Mouse (Mus musculus): Measurements from ENCODE around the gene Asic4.

The Asic4 gene

GRCm38 (mm10) chr1:75463652-75464204 lies 13.5 kb downstream of the Asic4 start:
- no peak for DNase-seq (ENCODE audit: low spot score in 2 of 2)

GRCm38 (mm10) chr1:75467215-75467927 lies 17.1 kb downstream of the Asic4 start:
- peak; percentile 77 to 82 for DNase-seq (ENCODE audit: low spot score in 2 of 2)

DNA sequence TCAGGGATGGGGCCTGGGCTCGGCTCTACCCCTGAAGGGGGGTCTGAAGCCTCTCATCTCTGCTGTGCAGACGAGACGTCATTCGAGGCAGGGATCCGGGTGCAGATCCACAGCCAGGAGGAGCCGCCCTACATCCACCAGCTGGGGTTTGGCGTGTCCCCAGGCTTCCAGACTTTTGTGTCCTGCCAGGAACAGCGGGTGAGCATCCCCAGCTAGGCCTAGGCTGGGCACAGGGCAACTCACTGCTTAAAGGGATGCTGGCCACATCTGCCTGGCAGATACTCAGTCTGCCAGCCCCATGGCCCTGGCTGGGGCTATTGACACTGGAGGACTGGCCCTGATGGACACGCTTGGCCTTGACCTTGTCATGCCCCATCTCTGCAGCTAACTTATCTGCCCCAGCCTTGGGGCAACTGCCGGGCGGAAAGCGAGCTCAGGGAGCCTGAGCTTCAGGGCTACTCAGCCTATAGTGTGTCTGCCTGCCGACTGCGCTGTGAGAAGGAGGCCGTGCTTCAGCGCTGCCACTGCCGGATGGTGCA lies 19.1 kb downstream of the Asic4 start:
- DNase-seq (ENCODE audit: low spot score in 2 of 2): no peak

- DNase-seq (ENCODE audit: low spot score in 2 of 2): no peak
These were observed 26.2 kb downstream of the Asic4 start for GRCm38 (mm10) chr1:75476441-75476840.

GRCm38 (mm10) chr1:75477264-75477965 lies 27.2 kb downstream of the Asic4 start:
- DNase-seq (ENCODE audit: low spot score in 2 of 2): peak; percentile 77 to 83

GRCm38 (mm10) chr1:75477966-75478290 lies 27.7 kb downstream of the Asic4 start:
- DNase-seq (ENCODE audit: low spot score in 2 of 2): no peak

DNA sequence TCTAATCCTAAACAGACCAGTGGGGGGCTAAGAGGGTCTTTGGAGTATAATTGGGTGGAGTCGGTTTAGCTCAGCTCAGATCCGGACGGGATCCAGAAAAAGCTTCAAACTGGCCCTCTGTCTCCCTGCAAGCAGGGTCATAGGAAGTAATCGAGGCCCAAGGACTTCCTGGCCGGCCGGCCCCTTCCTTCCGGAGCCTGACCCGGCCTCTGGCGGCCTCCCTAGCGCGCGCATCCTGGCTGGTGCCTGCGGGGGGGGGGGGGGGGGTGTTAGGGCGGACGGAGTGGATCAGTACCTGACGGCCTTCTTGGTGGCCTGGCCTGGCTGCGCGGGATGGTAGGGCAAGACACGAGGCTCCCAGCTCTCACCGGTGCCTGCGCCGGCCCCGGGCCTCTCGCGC lies 28.3 kb downstream of the Asic4 start:
- no peak for DNase-seq (ENCODE audit: low spot score in 2 of 2)

- peak; percentile 96 to 97 for DNase-seq (ENCODE audit: low spot score in 2 of 2)
These were observed 28.8 kb downstream of the Asic4 start, which contains the start of the genes Chpf and Tmem198 for GRCm38 (mm10) chr1:75478916-75479634. Gene Chpf, minus strand, starts transcription at chr1:75479307. Gene Tmem198, plus strand, starts transcription at chr1:75479532.

DNA sequence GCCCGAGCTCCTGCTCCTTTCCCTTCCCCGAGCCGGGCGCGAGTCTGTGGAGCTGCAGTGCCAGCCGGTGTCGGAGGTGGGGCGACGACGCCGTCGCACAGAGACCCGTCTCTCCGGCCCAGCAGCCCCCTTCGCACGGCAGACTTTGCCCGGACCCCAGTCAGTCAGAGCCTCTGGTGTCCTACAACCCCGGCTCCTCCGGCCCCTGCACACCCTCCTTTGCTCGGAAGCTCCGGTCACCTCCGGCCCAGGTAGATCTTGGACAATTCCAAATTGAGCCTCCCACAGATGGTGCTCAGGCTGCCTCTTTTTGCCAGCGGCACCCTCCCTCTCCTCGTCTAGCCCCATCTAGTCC lies 29.4 kb downstream of the Asic4 start:
- DNase-seq (ENCODE audit: low spot score in 2 of 2): no peak

DNA sequence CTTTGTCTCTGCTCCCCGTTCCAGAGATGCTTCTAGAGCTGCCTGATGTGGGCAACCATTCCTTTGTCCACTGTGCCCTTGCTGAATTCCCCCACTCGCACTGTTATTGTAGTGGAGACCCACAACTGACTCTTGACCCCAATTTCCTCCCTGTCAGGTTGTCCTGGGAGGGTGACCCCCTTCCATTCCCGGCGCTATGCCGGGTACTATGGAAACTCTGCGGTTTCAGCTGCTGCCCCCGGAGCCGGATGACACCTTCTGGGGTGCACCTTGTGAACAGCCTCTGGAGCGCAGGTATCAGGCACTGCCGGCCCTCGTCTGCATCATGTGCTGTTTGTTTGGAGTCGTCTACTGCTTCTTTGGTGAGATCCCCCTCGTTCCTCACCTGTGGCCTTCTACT lies 29.8 kb downstream of the Asic4 start:
- DNase-seq (ENCODE audit: low spot score in 2 of 2): no peak

DNA sequence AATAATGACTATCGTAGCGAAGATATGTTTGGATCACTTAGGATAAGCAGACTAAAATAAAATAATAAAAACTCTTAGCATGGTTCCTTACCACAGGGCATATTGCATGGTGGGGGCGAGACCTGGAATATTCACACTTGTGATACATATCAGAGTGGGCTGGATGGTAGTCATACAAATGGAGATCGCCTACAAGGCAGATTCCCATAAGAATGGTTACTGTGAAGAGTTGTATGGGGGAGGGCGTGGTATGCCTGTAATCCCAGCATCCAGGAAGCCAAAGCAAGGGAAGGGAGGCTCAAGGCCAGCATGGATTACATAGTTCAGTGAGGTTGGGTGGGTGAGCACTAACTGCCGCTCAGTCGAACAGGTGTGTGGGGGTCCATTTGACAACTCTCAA lies 30.5 kb downstream of the Asic4 start:
- DNase-seq (ENCODE audit: low spot score in 2 of 2): no peak

GRCm38 (mm10) chr1:75486561-75486960 lies 36.3 kb downstream of the Asic4 start:
- no peak for DNase-seq (ENCODE audit: low spot score in 2 of 2)

DNA sequence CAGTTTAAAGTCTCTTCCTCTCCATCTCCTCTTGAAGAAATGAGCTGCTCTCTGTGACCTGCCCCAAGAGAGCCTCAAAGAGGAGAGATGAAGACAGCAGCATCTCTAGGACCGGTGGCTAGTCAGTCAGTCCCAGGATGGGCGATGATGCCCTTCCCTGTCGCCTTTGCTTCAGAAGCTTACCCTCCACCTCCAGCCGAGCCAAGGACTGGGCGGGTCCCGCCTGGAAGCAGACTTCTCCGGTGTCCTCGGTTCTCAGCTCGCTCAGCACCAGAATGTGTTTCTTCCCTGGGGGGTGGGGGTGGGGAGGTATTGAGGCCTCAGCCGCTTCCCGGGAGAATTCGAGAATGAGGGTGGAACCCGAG lies 36.8 kb downstream of the Asic4 start:
- no peak for DNase-seq (ENCODE audit: low spot score in 2 of 2)

GRCm38 (mm10) chr1:75487405-75488161 lies 37.3 kb downstream of the Asic4 start:
- peak; percentile 62 to 80 for DNase-seq (ENCODE audit: low spot score in 2 of 2)

DNA sequence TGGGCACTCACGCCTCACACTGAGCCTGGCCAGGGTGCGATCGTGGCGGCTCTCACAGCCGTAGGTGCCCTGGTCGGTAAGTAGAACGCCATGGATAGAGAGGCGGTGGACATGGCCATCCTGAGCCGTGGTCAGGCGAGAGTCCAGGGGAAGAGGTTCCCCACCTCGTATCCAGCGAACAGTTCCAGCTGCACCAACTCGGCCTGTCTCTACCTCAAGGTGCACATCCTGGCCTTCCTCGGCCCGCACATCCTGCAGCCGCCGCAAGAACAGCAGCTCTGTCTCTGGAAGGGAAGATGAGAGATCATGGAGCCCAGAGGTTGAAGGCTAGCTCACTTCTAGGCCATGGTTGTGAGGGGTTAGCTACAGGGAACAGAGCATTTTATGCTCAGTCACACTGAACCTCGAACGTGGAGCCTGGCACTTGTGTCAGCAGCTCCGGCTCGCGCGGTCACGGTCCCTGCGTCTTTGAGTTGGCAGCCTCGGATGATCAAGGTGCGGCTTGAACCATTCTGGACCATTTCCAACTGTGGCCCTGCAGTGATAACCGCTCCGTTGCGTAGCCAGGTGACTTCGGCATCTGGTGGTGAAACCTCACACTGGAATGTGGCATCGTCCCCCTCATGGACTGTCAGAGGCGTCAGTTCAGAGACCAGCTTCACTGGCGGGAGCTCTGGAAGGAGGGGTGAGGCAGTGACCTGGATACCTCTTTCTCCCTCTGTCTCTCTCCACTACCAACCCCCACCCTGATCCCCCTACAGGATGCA lies 40.7 kb downstream of the Asic4 start:
- DNase-seq (ENCODE audit: low spot score in 2 of 2): no peak

DNA sequence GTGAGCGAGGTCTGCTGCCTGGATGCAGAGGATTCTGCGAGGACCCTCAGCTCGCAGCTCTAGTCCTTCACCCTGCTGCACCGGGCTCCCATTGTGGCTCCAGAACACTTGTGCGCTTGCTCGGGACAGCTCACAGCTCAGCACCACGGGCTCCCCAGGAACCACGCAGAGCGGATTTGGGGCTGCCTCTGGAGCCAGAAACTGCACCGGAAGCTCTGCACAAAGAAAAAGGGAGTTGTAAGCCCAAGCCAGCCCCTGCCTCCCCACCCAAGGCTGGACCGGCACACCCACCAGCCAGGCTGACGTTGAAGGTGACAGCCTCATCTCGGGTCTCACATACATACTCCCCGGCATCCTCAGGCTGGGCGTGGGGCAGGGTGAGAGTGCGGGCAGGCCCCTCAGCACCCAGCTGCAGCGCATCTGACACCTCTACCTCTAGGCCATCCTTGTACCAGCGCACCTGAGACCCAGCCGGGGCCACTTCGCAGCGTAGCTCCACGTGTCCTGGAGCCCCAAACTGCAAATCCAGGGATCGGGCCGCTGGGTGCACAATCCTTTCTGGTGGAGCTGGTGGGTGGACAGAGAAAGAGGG lies 42.4 kb downstream of the Asic4 start:
- DNase-seq (ENCODE audit: low spot score in 2 of 2): no peak

- DNase-seq (ENCODE audit: low spot score in 2 of 2): no peak
These were observed 44.8 kb downstream of the Asic4 start for GRCm38 (mm10) chr1:75494878-75495548.

DNA sequence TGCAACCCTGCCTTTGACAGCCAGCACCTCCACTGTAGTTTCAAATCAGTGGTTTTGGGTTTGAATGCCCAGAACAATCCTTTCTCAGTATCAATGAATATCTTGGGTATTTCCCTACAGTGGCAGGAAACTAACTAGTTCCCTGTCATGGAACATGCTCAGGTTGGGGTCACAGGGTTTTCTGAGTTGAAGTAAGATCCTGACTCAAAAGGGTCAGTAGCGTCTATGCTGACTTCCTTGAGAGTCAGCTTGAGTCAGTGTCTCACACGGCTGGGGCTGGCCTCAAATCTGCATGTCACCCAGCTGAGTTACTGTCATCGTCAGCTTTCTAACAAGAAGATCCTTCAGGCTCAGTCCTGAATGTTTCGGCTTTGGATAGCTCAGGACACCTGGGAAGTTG lies 48.7 kb downstream of the Asic4 start:
- no peak for DNase-seq (ENCODE audit: low spot score in 2 of 2)

DNA sequence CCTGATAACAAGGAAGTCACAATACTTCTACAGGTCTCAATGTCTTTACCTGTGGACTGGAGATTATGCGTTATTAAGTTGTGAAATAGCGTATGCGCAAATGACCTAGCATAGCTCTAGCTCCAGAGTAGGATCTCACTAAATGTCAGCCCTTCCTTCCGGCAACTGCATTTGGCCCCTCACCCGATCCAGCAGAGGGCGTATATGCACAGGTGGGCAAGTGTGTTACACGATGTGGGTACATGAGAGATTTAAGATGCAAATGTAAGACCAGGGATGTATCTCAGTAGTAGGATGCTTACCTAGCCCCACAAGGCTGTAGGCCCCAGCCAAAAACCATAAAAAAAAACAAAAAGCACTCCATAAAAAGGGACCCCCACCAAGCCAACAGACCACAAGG lies 49.2 kb downstream of the Asic4 start:
- no peak for DNase-seq (ENCODE audit: low spot score in 2 of 2)

DNA sequence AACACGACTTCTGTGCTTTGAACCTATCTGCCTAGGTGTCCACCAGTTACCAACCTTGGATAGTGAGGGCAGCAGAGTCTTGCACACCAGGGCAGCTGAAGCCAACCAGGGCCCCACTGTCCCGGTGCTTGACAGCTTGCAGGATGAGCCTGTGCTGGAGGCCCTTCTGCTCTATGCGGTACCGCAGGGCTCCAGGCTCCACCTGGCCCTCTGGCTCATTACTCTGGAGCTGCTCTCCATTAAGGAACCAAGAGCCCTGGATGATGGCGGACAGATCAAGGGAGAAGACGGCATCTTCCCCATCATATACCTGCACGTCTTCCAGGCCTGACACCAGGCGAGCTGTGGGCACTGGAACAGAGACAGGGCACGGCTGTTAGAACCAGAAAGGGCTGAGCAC lies 51.7 kb downstream of the Asic4 start:
- no peak for DNase-seq (ENCODE audit: low spot score in 2 of 2)
